Mouse (Mus musculus) adrenal gland, adult 2 months (tissue): Measurements from ENCODE around the gene Khdc1a. TPM values are rescaled to one million over a fixed set of nuclear protein-coding genes. Genes with fewer than 3 reads are reported as not detected.

Experiments used
- DNase-seq: peaks from one replicate; pipeline ENCODE4 v3.0.0; 2021
- polyA plus RNA-seq: library from polyadenylated mRNA; depleted of rRNA; stranded (reverse); fragments of >200 nt; gene quantifications from 2 replicates; pipeline ENCODE4 v1.2.3, GENCODE M21; 2012; rRNA removed
- total RNA-seq, 2 experiments: library from RNA; stranded (reverse); gene quantifications; 2 replicates each; pipeline ENCODE4 v1.2.3; 2021

The Khdc1a gene
- total and polyA plus RNA-seq, 3 experiments: not detected

- no peak for DNase-seq
Observed at GRCm38 (mm10) chr1:21391138-21391671, 41.8 kb downstream of the Khdc1a start.

Other genes starting within 250 kb of the Khdc1a start
- gene Tmem14a, start 131.1 kb upstream of the Khdc1a start, total RNA-seq: 1 to 10 TPM; 4.1 to 5.9 TPM
- 3.1 and 3.8 TPM in 2 replicates for gene Tmem14a, start 131.1 kb upstream of the Khdc1a start, polyA plus RNA-seq
- 100 to 1,000 TPM in 1 of 2 experiments, 10 to 100 TPM in 1; 15.0 to 138 TPM for gene Gsta3, start 109.1 kb upstream of the Khdc1a start, total RNA-seq
- gene Gsta3, start 109.1 kb upstream of the Khdc1a start, polyA plus RNA-seq: 3.9 and 4.1 TPM in 2 replicates
- gene Khdc1c, start 18.7 kb downstream of the Khdc1a start, total RNA-seq: not detected
- gene Khdc1c, start 18.7 kb downstream of the Khdc1a start, polyA plus RNA-seq: not detected in 2 replicates
- gene Khdc1b, start 33.9 kb downstream of the Khdc1a start, total RNA-seq: not detected
- gene Khdc1b, start 33.9 kb downstream of the Khdc1a start, polyA plus RNA-seq: not detected in 2 replicates